13 mouse cellular contexts compared by ENCODE assay signal in genomic region chr15:100666851-100667250, GRCm38 (mm10). TPM values are rescaled to one million over a fixed set of nuclear protein-coding genes. Genes with fewer than 3 reads are reported as not detected.
DNase-seq lines count a peak whose midpoint lies in the region; ATAC-seq and TF ChIP-seq lines count a peak whose summit lies in the region.
"Had no signal": no experiment of that assay in that cellular context is flagged by ENCODE, and none has a peak within 500 bp of the region (broad histone marks: within the 10 kb centered on the region; RNA-seq: fewer than 3 reads in every experiment).

No protein-coding gene starts in this region.

- no peak for TF ChIP-seq EP300 in MEL (IDR thresholded peaks at IDR 0.05; ENCODE audit: low read depth in 1 of 2, low read length in 2 of 2)

- no peak for TF ChIP-seq RAD21 in MEL (IDR thresholded peaks at IDR 0.05; ENCODE audit: low read depth, low read length)

- no peak overlapping the region for H3K9ac ChIP-seq in kidney, embryonic 15.5 days
- peak overlapping the region; percentile 75 for H3K9ac ChIP-seq in MEL (ENCODE audit: control insufficient read depth, low read depth, low read length, poor library complexity, severe bottlenecking)
- H3K9ac ChIP-seq in liver, embryonic 15.5 days = 0 out of 2 replicates have a peak overlapping the region, but pooled peaks have one; percentile 1
- H3K9ac ChIP-seq: forebrain, embryonic 15.5 days; lung, embryonic 15.5 days had no signal

- H3K4me3 ChIP-seq in kidney, embryonic 15.5 days (replicated peaks) = no peak overlapping the region
- H3K4me3 ChIP-seq in MEL (ENCODE audit: control insufficient read depth in 1 of 2, insufficient read depth in 1 of 2, low read depth in 2 of 2, low read length in 2 of 2) = peak overlapping the region; percentile 70 to 90
- peak overlapping the region; percentile 13 for H3K4me3 ChIP-seq in liver, embryonic 15.5 days (replicated peaks)
- H3K4me3 ChIP-seq: forebrain, embryonic 15.5 days; lung, embryonic 15.5 days had no signal

- H3K36me3 ChIP-seq in kidney, embryonic 15.5 days = no peaks in the 10 kb centered on the region
- peaks cover 0 to 37% of the 10 kb centered on the region in 2 experiments; a peak in 2 of 4 replicates for H3K36me3 ChIP-seq in MEL (ENCODE audit: control insufficient read depth in 1 of 2, insufficient read depth in 2 of 2, low read length in 2 of 2)
- no peaks in the 10 kb centered on the region for H3K36me3 ChIP-seq in liver, embryonic 15.5 days (replicated peaks)
- H3K36me3 ChIP-seq: forebrain, embryonic 15.5 days; lung, embryonic 15.5 days had no signal

- H3K4me2 ChIP-seq in kidney, embryonic 15.5 days = no peak overlapping the region
- peak overlapping the region; percentile 31 for H3K4me2 ChIP-seq in liver, embryonic 15.5 days
- H3K4me2 ChIP-seq: forebrain, embryonic 15.5 days; lung, embryonic 15.5 days had no signal

- no peak for TF ChIP-seq CTCF in MEL (IDR thresholded peaks at IDR 0.05 in 2 of 3, conservative IDR thresholded peaks at IDR 0.05 in 1 of 3; ENCODE audit: control insufficient read depth in 1 of 3, insufficient read depth in 1 of 3, low read depth in 2 of 3, low read length in 3 of 3, poor library complexity in 1 of 3, severe bottlenecking in 1 of 3)

- no peaks in the 10 kb centered on the region for H3K27me3 ChIP-seq in kidney, embryonic 15.5 days
- no peaks in the 10 kb centered on the region for H3K27me3 ChIP-seq in MEL (ENCODE audit: control insufficient read depth in 1 of 2, insufficient read depth in 2 of 2, low read length in 2 of 2)
- H3K27me3 ChIP-seq in liver, embryonic 15.5 days = no peaks in the 10 kb centered on the region
- H3K27me3 ChIP-seq: forebrain, embryonic 15.5 days; lung, embryonic 15.5 days had no signal

- no peak for ATAC-seq in kidney, embryonic 15.5 days (replicated peaks; ENCODE audit: low FRiP score)
- ATAC-seq in liver, embryonic 15.5 days (ENCODE audit: insufficient read depth) = no peak
- no peak for ATAC-seq in monocyte, adult 5-6 weeks (replicated peaks; ENCODE audit: insufficient number of reproducible peaks, low FRiP score, low TSS enrichment, poor library complexity, severe bottlenecking)
- ATAC-seq: forebrain, embryonic 15.5 days; hindbrain, postnatal 0 days had no signal

- H3K4me1 ChIP-seq in kidney, embryonic 15.5 days = peaks cover 27% of the 10 kb centered on the region
- H3K4me1 ChIP-seq in MEL (ENCODE audit: control insufficient read depth in 1 of 2, insufficient read depth in 2 of 2, low read length in 2 of 2) = peaks cover 26 to 46% of the 10 kb centered on the region in 2 experiments
- H3K4me1 ChIP-seq in liver, embryonic 15.5 days (replicated peaks) = peaks cover 66% of the 10 kb centered on the region
- H3K4me1 ChIP-seq: forebrain, embryonic 15.5 days had no signal

- DNase-seq in kidney, postnatal 14 days = no peak
- DNase-seq in CD4-positive helper T cell, adult 2 months (ENCODE audit: low read depth, low spot score) = peak; percentile 25
- DNase-seq in MEL (ENCODE audit: low read depth, low spot score) = peak; percentile 74
- DNase-seq in embryo, embryonic 9.5 days (ENCODE audit: extremely low spot score) = no peak
- no peak for DNase-seq in adrenal gland, adult 8-10 months
- DNase-seq: cerebellum, adult 11 months; gastrocnemius, postnatal 14 days had no signal

- 19% methylated on average over 12 of the region's 12 CpGs for WGBS in kidney, embryonic 15.5 days
- WGBS in liver, embryonic 15.5 days (ENCODE audit: insufficient replicate concordance) = 9% methylated on average over 12 of the region's 12 CpGs

- peaks cover 38% of the 10 kb centered on the region for H3K79me2 ChIP-seq in MEL (ENCODE audit: control insufficient read depth, insufficient read depth, low read length, poor library complexity)

- TF ChIP-seq POLR2A in MEL (IDR thresholded peaks at IDR 0.05; ENCODE audit: control insufficient read depth in 1 of 2, insufficient read depth in 1 of 2, low read depth in 1 of 2, low read length in 2 of 2, poor library complexity in 1 of 2) = no peak

- H3K27ac ChIP-seq in kidney, embryonic 15.5 days = 0 out of 2 replicates have a peak overlapping the region, but pooled peaks have one; percentile 11
- peak overlapping the region; percentile 79 for H3K27ac ChIP-seq in MEL (ENCODE audit: control insufficient read depth, low read depth, low read length)
- H3K27ac ChIP-seq in liver, embryonic 15.5 days (replicated peaks) = peak overlapping the region; percentile 26; the same call in 1 of the 2 replicates
- H3K27ac ChIP-seq: forebrain, embryonic 15.5 days; hindbrain, postnatal 0 days had no signal

- H3K9me3 ChIP-seq in kidney, embryonic 15.5 days (replicated peaks) = no peaks in the 10 kb centered on the region
- H3K9me3 ChIP-seq in MEL (replicated peaks; ENCODE audit: insufficient read depth, low read length) = no peaks in the 10 kb centered on the region
- H3K9me3 ChIP-seq in liver, embryonic 15.5 days (replicated peaks) = no peaks in the 10 kb centered on the region
- H3K9me3 ChIP-seq: forebrain, embryonic 15.5 days; lung, embryonic 15.5 days had no signal

TF ChIP-seq in MEL, 35 proteins besides CTCF, POLR2A, EP300 and RAD21:
- TF ChIP-seq ZNF384 (IDR thresholded peaks at IDR 0.05; ENCODE audit: low read depth, low read length) (no peak), NELFE (IDR thresholded peaks at IDR 0.05; ENCODE audit: low read depth, low read length) (no peak), USF1 (IDR thresholded peaks at IDR 0.05; ENCODE audit: low read depth, low read length) (no peak), RCOR1 (IDR thresholded peaks at IDR 0.05; ENCODE audit: low read depth, low read length) (no peak), TAL1 (IDR thresholded peaks at IDR 0.05; ENCODE audit: low read length) (no peak), MYC (IDR thresholded peaks at IDR 0.05; ENCODE audit: low read depth, low read length) (no peak), TBP (IDR thresholded peaks at IDR 0.05; ENCODE audit: low read depth, low read length) (no peak), SMC3 (IDR thresholded peaks at IDR 0.05; ENCODE audit: low read depth, low read length) (no peak), BHLHE40 (IDR thresholded peaks at IDR 0.05; ENCODE audit: borderline replicate concordance, low read depth, low read length) (no peak)
TF ChIP-seq in MEL: peak in this region for 0.

RNA-seq across cellular contexts. Expression of gene Bin2, which starts 2.5 kb away (rescaled TPM):
- polyA plus RNA-seq in kidney, embryonic 15.5 days (2015; fragmentation: Nextera tagmentation; extraction: Ambion mirVana) = 2.6 and 3.2 TPM in 2 replicates
- 79.9 and 94.7 TPM in 2 replicates for total RNA-seq in MEL (2012; rRNA removed)
- 100 to 1,000 TPM; 106 to 128 TPM for polyA plus RNA-seq in MEL (2012; ENCODE audit: insufficient read depth in 1 of 2, insufficient read length in 2 of 2, low read depth in 1 of 2, low replicate concordance in 2 of 2, missing spikeins in 1 of 2)
- polyA plus RNA-seq in liver, embryonic 15.5 days (2015; fragmentation: Nextera tagmentation; extraction: Ambion mirVana) = 18.2 and 22.2 TPM in 2 replicates
- 579 to 859 TPM (median 610 TPM) in 3 replicates for total RNA-seq in monocyte, adult 5-6 weeks (2017)
- total RNA-seq in adrenal gland, adult 8-10 months (2022) = 1 to 10 TPM; 2.5 to 7.0 (median 3.8) TPM

RNA-seq across cellular contexts. Expression of gene Cela1, which starts 20.9 kb away (rescaled TPM):
- 16.5 and 18.3 TPM in 2 replicates for polyA plus RNA-seq in kidney, embryonic 15.5 days (2015; fragmentation: Nextera tagmentation; extraction: Ambion mirVana)
- 42.2 and 60.3 TPM in 2 replicates for total RNA-seq in MEL (2012; rRNA removed)
- polyA plus RNA-seq in MEL (2012; ENCODE audit: insufficient read depth in 1 of 2, insufficient read length in 2 of 2, low read depth in 1 of 2, low replicate concordance in 2 of 2, missing spikeins in 1 of 2) = 10 to 100 TPM in 1 of 2 experiments, not detected in 1; 51.4 TPM
- polyA plus RNA-seq in liver, embryonic 15.5 days (2015; fragmentation: Nextera tagmentation; extraction: Ambion mirVana) = 17.0 and 22.6 TPM in 2 replicates
- 0.64 to 4.9 TPM (median 2.6 TPM) in 3 replicates for total RNA-seq in monocyte, adult 5-6 weeks (2017)
- 100 to 1,000 TPM; 107 to 119 (median 115) TPM for total RNA-seq in adrenal gland, adult 8-10 months (2022)
- total RNA-seq: gastrocnemius, postnatal 14 days had no signal

RNA-seq across cellular contexts. Expression of gene Smagp, which starts 30.1 kb away (rescaled TPM):
- polyA plus RNA-seq in kidney, embryonic 15.5 days (2015; fragmentation: Nextera tagmentation; extraction: Ambion mirVana) = 30.0 and 33.1 TPM in 2 replicates
- total RNA-seq in MEL (2012; rRNA removed) = 1.6 and 2.6 TPM in 2 replicates
- polyA plus RNA-seq in MEL (2012; ENCODE audit: insufficient read depth in 1 of 2, insufficient read length in 2 of 2, low read depth in 1 of 2, low replicate concordance in 2 of 2, missing spikeins in 1 of 2) = 10 to 100 TPM in 1 of 2 experiments, not detected in 1; 22.6 TPM
- polyA plus RNA-seq in liver, embryonic 15.5 days (2015; fragmentation: Nextera tagmentation; extraction: Ambion mirVana) = 9.3 and 10.8 TPM in 2 replicates
- total RNA-seq in monocyte, adult 5-6 weeks (2017) = 9.8 to 17.2 TPM (median 15.0 TPM) in 3 replicates
- 10 to 100 TPM; 42.7 to 64.0 (median 55.6) TPM for total RNA-seq in adrenal gland, adult 8-10 months (2022)

RNA-seq across cellular contexts. Expression of gene Dazap2, which starts 51.7 kb away (rescaled TPM):
- polyA plus RNA-seq in kidney, embryonic 15.5 days (2015; fragmentation: Nextera tagmentation; extraction: Ambion mirVana) = 237 and 241 TPM in 2 replicates
- total RNA-seq in MEL (2012; rRNA removed) = 100 and 107 TPM in 2 replicates
- polyA plus RNA-seq in MEL (2012; ENCODE audit: insufficient read depth in 1 of 2, insufficient read length in 2 of 2, low read depth in 1 of 2, low replicate concordance in 2 of 2, missing spikeins in 1 of 2) = 100 to 1,000 TPM; 233 to 341 TPM
- polyA plus RNA-seq in liver, embryonic 15.5 days (2015; fragmentation: Nextera tagmentation; extraction: Ambion mirVana) = 145 and 148 TPM in 2 replicates
- total RNA-seq in monocyte, adult 5-6 weeks (2017) = 302 to 403 TPM (median 317 TPM) in 3 replicates
- 100 to 1,000 TPM; 235 to 259 (median 252) TPM for total RNA-seq in adrenal gland, adult 8-10 months (2022)

Comparison
In these comparisons a context has a peak if more than half of its experiments do, and no peak if none do; other contexts are left out.
1. H3K27ac ChIP-seq: peak in every context shown above with its lines; median percentile 79 in MEL; 26 in liver, embryonic 15.5 days; 11 in kidney, embryonic 15.5 days.
2. DNase-seq: peak in CD4-positive helper T cell, adult 2 months (single experiment) and MEL (single experiment); none in kidney, postnatal 14 days (single experiment), embryo, embryonic 9.5 days (single experiment) and adrenal gland, adult 8-10 months (single experiment).
3. RNA of gene Bin2, which starts 2.5 kb away (total RNA-seq): 579 to 859 TPM in monocyte, adult 5-6 weeks and 79.9 to 94.7 TPM in MEL; 2.5 to 7.0 TPM in adrenal gland, adult 8-10 months; every median in the first group is over 10 times any median in the second.